Mouse (Mus musculus): ENCODE data around the gene Gm13691. TPM values are rescaled to one million over a fixed set of nuclear protein-coding genes. Genes with fewer than 3 reads are reported as not detected.
"Not testable (repeated sequence)": the region's sequence is repeated elsewhere in the genome, so short reads cannot be mapped to it uniquely, and the experiment has no call there.

The Gm13691 gene
- total and polyA plus RNA-seq, 3 experiments: 0.22 TPM; not detected in 2

DNA sequence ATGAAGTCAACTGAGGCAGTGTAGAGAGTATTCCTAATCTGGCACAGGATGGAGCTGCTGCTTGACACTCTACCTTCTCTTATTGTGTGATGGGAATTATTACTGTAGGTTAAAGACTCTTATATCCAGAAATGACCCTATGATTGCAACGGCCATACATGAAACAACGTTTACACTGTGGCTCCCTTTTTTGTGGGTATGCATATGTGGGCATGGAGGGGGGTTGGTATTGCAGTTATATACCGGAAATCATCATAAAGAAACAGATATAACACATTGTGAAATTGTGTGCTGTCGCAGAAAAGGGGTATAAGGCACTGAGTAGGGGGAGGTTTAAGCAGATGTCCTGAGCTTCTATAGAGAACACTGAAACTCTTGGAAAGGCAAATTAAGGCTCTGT is 45.6 kb downstream of the Gm13691 start:
- no peak for DNase-seq (ENCODE audit: low spot score)
- ATAC-seq (ENCODE audit: extremely low read depth, insufficient number of reproducible peaks, low FRiP score, poor library complexity, severe bottlenecking): no peak
- TF ChIP-seq TAL1 (conservative IDR thresholded peaks at IDR 0.05; ENCODE audit: low read depth, low read length) (no peak), CTCF (IDR thresholded peaks at IDR 0.05; ENCODE audit: low read depth, low read length) (no peak), POLR2AphosphoS5 (IDR thresholded peaks at IDR 0.05; ENCODE audit: insufficient replicate concordance, low read depth, low read length) (no peak), GATA1 (IDR thresholded peaks at IDR 0.05; ENCODE audit: borderline replicate concordance, low read length) (no peak), GATA2 (IDR thresholded peaks at IDR 0.05; ENCODE audit: borderline replicate concordance, low read depth, low read length) (no peak)

DNA sequence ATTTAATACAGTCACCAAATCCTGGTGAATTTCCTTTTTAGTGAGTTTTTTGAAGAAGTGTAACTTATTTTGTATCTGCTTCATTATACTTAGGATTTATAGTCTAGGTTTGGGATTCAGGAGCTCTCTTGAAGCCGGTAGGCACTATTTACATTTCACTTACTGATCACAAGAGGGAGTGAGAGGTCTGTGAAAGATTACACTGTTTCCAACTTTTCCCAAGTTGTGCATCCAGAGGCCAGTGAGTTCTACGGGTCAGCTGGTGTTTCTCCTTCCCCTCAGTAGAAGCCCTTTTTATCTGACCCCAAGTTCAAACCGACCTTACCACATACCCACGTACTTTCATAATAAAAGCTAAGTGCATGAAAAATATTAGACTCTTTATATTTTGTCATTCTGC is 47.0 kb downstream of the Gm13691 start:
- no peak overlapping the region for H3K4me3 ChIP-seq (ENCODE audit: low read depth, low read length)
- no peak for TF ChIP-seq TAL1 (conservative IDR thresholded peaks at IDR 0.05; ENCODE audit: low read depth, low read length)
- no peak for TF ChIP-seq POLR2AphosphoS5 (IDR thresholded peaks at IDR 0.05; ENCODE audit: insufficient replicate concordance, low read depth, low read length)
- TF ChIP-seq GATA2 (IDR thresholded peaks at IDR 0.05; ENCODE audit: borderline replicate concordance, low read depth, low read length): no peak
- no peak for TF ChIP-seq GATA1 (IDR thresholded peaks at IDR 0.05; ENCODE audit: borderline replicate concordance, low read length)
- no peak for TF ChIP-seq CTCF (IDR thresholded peaks at IDR 0.05; ENCODE audit: low read depth, low read length)

More for the DNA sequence above, 45.6 kb downstream of the Gm13691 start:
- Histone ChIP-seq H3K27me3 (ENCODE audit: insufficient read depth, low read length) (no peaks in the 10 kb centered on the region), H3K9me3 (replicated peaks) (no peaks in the 10 kb centered on the region), H3K4me1 (ENCODE audit: insufficient read depth, low read depth, low read length) (peaks cover 2% of the 10 kb centered on the region; the same call in 1 of the 2 replicates), H3K4me3 (ENCODE audit: low read depth, low read length) (no peak overlapping the region), H3K36me3 (replicated peaks) (no peaks in the 10 kb centered on the region)

DNA sequence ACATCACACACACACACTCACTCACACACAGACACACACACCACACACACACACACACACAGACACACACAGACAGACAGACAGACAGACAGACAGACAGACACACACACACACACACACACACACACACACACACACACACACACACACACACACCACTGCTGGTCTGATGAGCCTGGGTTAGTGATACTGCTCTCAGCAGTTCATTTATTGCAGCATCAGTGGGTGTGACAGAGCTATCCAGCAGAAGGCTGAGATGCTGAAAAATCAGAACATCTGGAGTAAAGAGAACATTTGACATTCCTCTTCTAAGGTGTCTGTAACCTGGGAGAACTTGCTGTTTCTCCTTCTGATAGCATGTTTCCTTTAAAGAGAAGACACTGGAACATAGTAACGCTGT is 47.6 kb downstream of the Gm13691 start:
- DNase-seq (ENCODE audit: low spot score); H3K9me3 ChIP-seq (replicated peaks); H3K4me1 ChIP-seq (ENCODE audit: insufficient read depth, low read depth, low read length); H3K36me3 ChIP-seq (replicated peaks); H3K27me3 ChIP-seq (ENCODE audit: insufficient read depth, low read length); H3K4me3 ChIP-seq (ENCODE audit: low read depth, low read length): not testable (repeated sequence)
- peak; percentile 45; the same call in 1 of the 2 replicates for ATAC-seq (ENCODE audit: extremely low read depth, insufficient number of reproducible peaks, low FRiP score, poor library complexity, severe bottlenecking)

More for the DNA sequence above, 47.0 kb downstream of the Gm13691 start:
- no peak for DNase-seq (ENCODE audit: low spot score)
- Histone ChIP-seq H3K27me3 (ENCODE audit: insufficient read depth, low read length) (no peaks in the 10 kb centered on the region), H3K4me1 (ENCODE audit: insufficient read depth, low read depth, low read length) (peaks cover 2% of the 10 kb centered on the region; the same call in 1 of the 2 replicates), H3K36me3 (replicated peaks) (no peaks in the 10 kb centered on the region), H3K9me3 (replicated peaks) (no peaks in the 10 kb centered on the region)
- ATAC-seq (ENCODE audit: extremely low read depth, insufficient number of reproducible peaks, low FRiP score, poor library complexity, severe bottlenecking): peak; percentile 34; the same call in 1 of the 2 replicates

DNA sequence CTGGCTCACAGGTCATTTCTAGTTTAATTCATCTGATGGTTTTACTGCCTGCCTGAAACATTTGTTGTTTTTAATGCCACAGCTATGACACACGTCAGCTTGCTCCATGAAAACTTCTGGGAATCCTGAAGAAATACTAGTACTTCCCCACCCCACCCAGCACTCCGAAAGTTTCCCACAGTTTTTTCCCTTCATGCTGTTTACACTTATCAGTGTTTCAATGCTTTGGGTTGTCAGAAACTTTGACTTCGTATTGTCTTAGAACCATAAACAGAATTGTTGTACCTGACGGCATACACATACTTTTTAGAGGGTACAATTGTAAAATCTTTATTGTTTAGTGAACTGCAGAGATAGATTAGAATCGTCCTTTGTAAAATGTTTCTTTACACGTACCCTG is 48.9 kb downstream of the Gm13691 start:
- DNase-seq (ENCODE audit: low spot score) (no peak), ATAC-seq (ENCODE audit: extremely low read depth, insufficient number of reproducible peaks, low FRiP score, poor library complexity, severe bottlenecking) (no peak)
- Histone ChIP-seq H3K4me3 (ENCODE audit: low read depth, low read length) (no peak overlapping the region), H3K4me1 (ENCODE audit: insufficient read depth, low read depth, low read length) (peaks cover 2% of the 10 kb centered on the region; the same call in 1 of the 2 replicates), H3K36me3 (replicated peaks) (no peaks in the 10 kb centered on the region), H3K27me3 (ENCODE audit: insufficient read depth, low read length) (no peaks in the 10 kb centered on the region), H3K9me3 (replicated peaks) (no peaks in the 10 kb centered on the region)
- TF ChIP-seq GATA1 (IDR thresholded peaks at IDR 0.05; ENCODE audit: borderline replicate concordance, low read length) (no peak), POLR2AphosphoS5 (IDR thresholded peaks at IDR 0.05; ENCODE audit: insufficient replicate concordance, low read depth, low read length) (no peak), GATA2 (IDR thresholded peaks at IDR 0.05; ENCODE audit: borderline replicate concordance, low read depth, low read length) (no peak), TAL1 (conservative IDR thresholded peaks at IDR 0.05; ENCODE audit: low read depth, low read length) (no peak), CTCF (IDR thresholded peaks at IDR 0.05; ENCODE audit: low read depth, low read length) (no peak)

Other genes starting within 250 kb of the Gm13691 start
- not detected in 2 replicates for gene Fam171b, start 177.9 kb upstream of the Gm13691 start, total RNA-seq (2014; fragmentation: Nextera tagmentation)
- under 0.01 and 1.0 TPM in 2 replicates for gene Fam171b, start 177.9 kb upstream of the Gm13691 start, total RNA-seq (2017)
- not detected in 2 replicates for gene Fam171b, start 177.9 kb upstream of the Gm13691 start, polyA plus RNA-seq (2012)
- gene Zswim2, start 49.3 kb upstream of the Gm13691 start, total RNA-seq (2014; fragmentation: Nextera tagmentation): not detected in 2 replicates
- gene Zswim2, start 49.3 kb upstream of the Gm13691 start, total RNA-seq (2017): 0.06 TPM in 1 of 2 replicates, not detected in the other
- gene Zswim2, start 49.3 kb upstream of the Gm13691 start, polyA plus RNA-seq (2012): not detected in 2 replicates
- not detected in 2 replicates for gene Gm13698, start 34.9 kb upstream of the Gm13691 start, total RNA-seq (2014; fragmentation: Nextera tagmentation)
- 0.17 and 0.27 TPM in 2 replicates for gene Gm13698, start 34.9 kb upstream of the Gm13691 start, total RNA-seq (2017)
- gene Gm13698, start 34.9 kb upstream of the Gm13691 start, polyA plus RNA-seq (2012): not detected in 2 replicates
- not detected in 2 replicates for gene Gm13693, start 29.1 kb upstream of the Gm13691 start, total RNA-seq (2014; fragmentation: Nextera tagmentation)
- gene Gm13693, start 29.1 kb upstream of the Gm13691 start, total RNA-seq (2017): 0.17 and 0.27 TPM in 2 replicates
- not detected in 2 replicates for gene Gm13693, start 29.1 kb upstream of the Gm13691 start, polyA plus RNA-seq (2012)
- not detected in 2 replicates for gene Gm13695, start 23.2 kb upstream of the Gm13691 start, total RNA-seq (2014; fragmentation: Nextera tagmentation)
- gene Gm13695, start 23.2 kb upstream of the Gm13691 start, total RNA-seq (2017): 0.17 TPM in 1 of 2 replicates, not detected in the other
- not detected in 2 replicates for gene Gm13695, start 23.2 kb upstream of the Gm13691 start, polyA plus RNA-seq (2012)
- not detected in 2 replicates for gene Gm13696, start 17.4 kb upstream of the Gm13691 start, total RNA-seq (2014; fragmentation: Nextera tagmentation)
- 0.17 and 0.27 TPM in 2 replicates for gene Gm13696, start 17.4 kb upstream of the Gm13691 start, total RNA-seq (2017)
- gene Gm13696, start 17.4 kb upstream of the Gm13691 start, polyA plus RNA-seq (2012): not detected in 2 replicates
- not detected in 2 replicates for gene Gm13694, start 11.6 kb upstream of the Gm13691 start, total RNA-seq (2014; fragmentation: Nextera tagmentation)
- 0.17 and 0.27 TPM in 2 replicates for gene Gm13694, start 11.6 kb upstream of the Gm13691 start, total RNA-seq (2017)
- not detected in 2 replicates for gene Gm13694, start 11.6 kb upstream of the Gm13691 start, polyA plus RNA-seq (2012)
- gene Gm13697, start 5.8 kb upstream of the Gm13691 start, total RNA-seq (2014; fragmentation: Nextera tagmentation): not detected in 2 replicates
- 0.17 and 0.27 TPM in 2 replicates for gene Gm13697, start 5.8 kb upstream of the Gm13691 start, total RNA-seq (2017)
- not detected in 2 replicates for gene Gm13697, start 5.8 kb upstream of the Gm13691 start, polyA plus RNA-seq (2012)

Measured in G1E (cell line).